In the genomic region with DNA sequence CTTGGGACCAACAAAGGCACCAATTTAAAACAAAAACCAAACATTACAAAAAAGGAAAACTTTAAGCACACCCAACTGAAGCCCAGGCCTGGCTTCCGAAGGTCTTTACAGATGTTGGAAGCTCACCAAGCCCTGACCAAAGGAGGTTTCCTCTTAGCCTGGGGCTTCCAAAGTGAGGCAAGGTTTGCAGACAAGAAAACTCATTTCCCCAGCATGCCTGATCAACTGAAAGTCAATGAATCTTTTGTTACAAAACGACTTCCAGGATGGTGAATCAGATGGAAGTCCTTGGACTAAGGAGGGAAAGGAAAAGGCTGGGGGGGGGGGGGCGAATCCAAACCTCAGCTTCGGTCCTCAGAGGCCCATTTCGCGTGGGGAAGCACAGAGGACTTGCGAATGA, we compare ENCODE assay signal across 25 mouse cellular contexts.
DNase-seq lines count a peak whose midpoint lies in the region; ATAC-seq and TF ChIP-seq lines count a peak whose summit lies in the region.
"Had no signal": no experiment of that assay in that cellular context is flagged by ENCODE, and none has a peak within 500 bp of the region (broad histone marks: within the 10 kb centered on the region; RNA-seq: fewer than 3 reads in every experiment).

No protein-coding gene starts in this region.

- H3K9ac ChIP-seq in embryonic facial prominence, embryonic 14.5 days (ENCODE audit: low read depth, low read length), result no peak overlapping the region
- H3K9ac ChIP-seq in ES-Bruce4 (ENCODE audit: low read depth, poor library complexity, severe bottlenecking), result no peak overlapping the region
- H3K9ac ChIP-seq: embryonic facial prominence, embryonic 13.5 days; heart, embryonic 13.5 days; hindbrain, embryonic 13.5 days; limb, embryonic 12.5 days; liver, embryonic 12.5 days; neural tube, embryonic 15.5 days had no signal

- H3K27me3 ChIP-seq in embryonic facial prominence, embryonic 14.5 days (replicated peaks; ENCODE audit: control insufficient read depth, insufficient read depth, low read length), result no peaks in the 10 kb centered on the region
- no peaks in the 10 kb centered on the region for H3K27me3 ChIP-seq in embryonic facial prominence, embryonic 10.5 days (replicated peaks; ENCODE audit: low read depth, poor library complexity, severe bottlenecking)
- no peaks in the 10 kb centered on the region for H3K27me3 ChIP-seq in ES-Bruce4 (ENCODE audit: control insufficient read depth, insufficient read depth, low read length, poor library complexity, severe bottlenecking)
- H3K27me3 ChIP-seq: embryonic facial prominence, embryonic 13.5 days; heart, embryonic 13.5 days; hindbrain, embryonic 13.5 days; limb, embryonic 12.5 days; liver, embryonic 12.5 days; neural tube, embryonic 15.5 days had no signal

- no peak for TF ChIP-seq POLR2A in ES-Bruce4 (IDR thresholded peaks at IDR 0.05; ENCODE audit: insufficient read depth, low read length)

- H3K36me3 ChIP-seq in embryonic facial prominence, embryonic 14.5 days (ENCODE audit: control insufficient read depth, insufficient read depth, low read length), result no peaks in the 10 kb centered on the region
- no peaks in the 10 kb centered on the region for H3K36me3 ChIP-seq in embryonic facial prominence, embryonic 10.5 days (replicated peaks)
- H3K36me3 ChIP-seq in ES-Bruce4 (ENCODE audit: control insufficient read depth, insufficient read depth, low read length, poor library complexity, severe bottlenecking), result no peaks in the 10 kb centered on the region
- H3K36me3 ChIP-seq: embryonic facial prominence, embryonic 13.5 days; heart, embryonic 13.5 days; hindbrain, embryonic 13.5 days; limb, embryonic 12.5 days; liver, embryonic 12.5 days; midbrain, embryonic 10.5 days; neural tube, embryonic 15.5 days had no signal

- H3K9me3 ChIP-seq in embryonic facial prominence, embryonic 14.5 days (ENCODE audit: control insufficient read depth, low read length), result no peaks in the 10 kb centered on the region
- H3K9me3 ChIP-seq in embryonic facial prominence, embryonic 10.5 days, result no peaks in the 10 kb centered on the region
- no peaks in the 10 kb centered on the region for H3K9me3 ChIP-seq in ES-Bruce4 (replicated peaks; ENCODE audit: control insufficient read depth, insufficient read depth, low read length, poor library complexity, severe bottlenecking)
- H3K9me3 ChIP-seq: embryonic facial prominence, embryonic 13.5 days; heart, embryonic 13.5 days; hindbrain, embryonic 13.5 days; limb, embryonic 12.5 days; liver, embryonic 12.5 days; midbrain, embryonic 10.5 days; neural tube, embryonic 15.5 days had no signal

- H3K4me3 ChIP-seq in embryonic facial prominence, embryonic 14.5 days (ENCODE audit: low read depth, low read length), result no peak overlapping the region
- no peak overlapping the region for H3K4me3 ChIP-seq in embryonic facial prominence, embryonic 10.5 days
- no peak overlapping the region for H3K4me3 ChIP-seq in ES-Bruce4 (ENCODE audit: low read depth, low read length)
- H3K4me3 ChIP-seq: embryonic facial prominence, embryonic 13.5 days; heart, embryonic 13.5 days; hindbrain, embryonic 13.5 days; layer of hippocampus, adult 2 months; limb, embryonic 12.5 days; liver, embryonic 12.5 days; midbrain, embryonic 10.5 days; neural tube, embryonic 15.5 days had no signal

- no peaks in the 10 kb centered on the region for H3K4me1 ChIP-seq in embryonic facial prominence, embryonic 14.5 days (ENCODE audit: control insufficient read depth, insufficient read depth, low read length)
- no peaks in the 10 kb centered on the region for H3K4me1 ChIP-seq in embryonic facial prominence, embryonic 10.5 days
- no peaks in the 10 kb centered on the region for H3K4me1 ChIP-seq in ES-Bruce4 (ENCODE audit: control insufficient read depth, insufficient read depth, low read length)
- H3K4me1 ChIP-seq: embryonic facial prominence, embryonic 13.5 days; heart, embryonic 13.5 days; hindbrain, embryonic 13.5 days; limb, embryonic 12.5 days; liver, embryonic 12.5 days; neural tube, embryonic 15.5 days had no signal

- WGBS in embryonic facial prominence, embryonic 14.5 days, result 35% methylated on average over 7 of the region's 7 CpGs
- WGBS in embryonic facial prominence, embryonic 10.5 days, result 45% methylated on average over 7 of the region's 7 CpGs

- no peak for TF ChIP-seq CTCF in ES-Bruce4 (IDR thresholded peaks at IDR 0.05; ENCODE audit: low read depth, low read length)

- TF ChIP-seq EP300 in ES-Bruce4 (IDR thresholded peaks at IDR 0.05; ENCODE audit: insufficient read depth, low read depth, low read length), result no peak

- H3K27ac ChIP-seq in embryonic facial prominence, embryonic 14.5 days (replicated peaks; ENCODE audit: low read depth, low read length), result no peak overlapping the region
- H3K27ac ChIP-seq in embryonic facial prominence, embryonic 10.5 days (replicated peaks), result no peak overlapping the region
- peak overlapping the region; percentile 36; the same call in 1 of the 2 replicates for H3K27ac ChIP-seq in ES-Bruce4 (ENCODE audit: insufficient read depth, low read length)
- H3K27ac ChIP-seq: embryonic facial prominence, embryonic 13.5 days; heart, embryonic 13.5 days; hindbrain, embryonic 13.5 days; layer of hippocampus, adult 2 months; limb, embryonic 12.5 days; liver, embryonic 12.5 days; midbrain, embryonic 10.5 days; neural tube, embryonic 15.5 days had no signal

- DNase-seq in embryonic facial prominence, embryonic 14.5 days (ENCODE audit: low spot score), result peak; percentile 8
- DNase-seq in embryonic facial prominence, embryonic 10.5 days (ENCODE audit: low spot score), result no peak
- DNase-seq in kidney, postnatal 10 days, result peak; percentile 20
- no peak for DNase-seq in kidney, adult 8-10 months
- DNase-seq in ZHBTc4 (ENCODE audit: low read depth, low spot score), result peak; percentile 43
- DNase-seq in layer of hippocampus, postnatal 10 days (ENCODE audit: low spot score in 2 of 2), result no peak
- DNase-seq in urinary bladder, postnatal 10 days (ENCODE audit: low spot score), result no peak
- DNase-seq: adrenal gland, adult 8-10 months; kidney, adult 18-20 months; kidney, postnatal 25 days; layer of hippocampus, postnatal 36 days; lung, adult 18-20 months; right cerebral cortex, adult 18-20 months; right cerebral cortex, postnatal 4 days; thymus, postnatal 25 days had no signal

- no peak overlapping the region for H3K4me2 ChIP-seq in embryonic facial prominence, embryonic 14.5 days (ENCODE audit: low read depth, low read length)
- H3K4me2 ChIP-seq: embryonic facial prominence, embryonic 13.5 days; heart, embryonic 13.5 days; hindbrain, embryonic 13.5 days; limb, embryonic 12.5 days; liver, embryonic 12.5 days; neural tube, embryonic 15.5 days had no signal

- ATAC-seq in embryonic facial prominence, embryonic 14.5 days (ENCODE audit: low read depth), result no peak
- ATAC-seq: forebrain, embryonic 16.5 days; liver, embryonic 12.5 days had no signal

Comparison
In these comparisons a context has a peak if more than half of its experiments do, and no peak if none do; other contexts are left out.
1. DNase-seq: peak in embryonic facial prominence, embryonic 14.5 days (single experiment), kidney, postnatal 10 days (single experiment) and ZHBTc4 (single experiment); none in embryonic facial prominence, embryonic 10.5 days (single experiment), kidney, adult 8-10 months (0 of 2), layer of hippocampus, postnatal 10 days (0 of 2) and urinary bladder, postnatal 10 days (single experiment).